Mouse (Mus musculus) CH12.LX (cell line): Measurements from ENCODE around the gene Thsd7b. TPM values are rescaled to one million over a fixed set of nuclear protein-coding genes. Genes with fewer than 3 reads are reported as not detected.

Source experiments
- DNase-seq: peaks from one replicate; pipeline ENCODE4 v3.0.0-alpha.2; 2013; ENCODE audit errors: extremely low read depth
- H3K27ac ChIP-seq: 2 replicates; pipeline ENCODE4 v1.5.1; 2012; ENCODE audit warnings: low read depth, mild to moderate bottlenecking, control low read depth, moderate library complexity; ENCODE audit not compliant: insufficient read depth
- H3K27me3 ChIP-seq: replicated peaks from 2 replicates; pipeline ENCODE3; 2012; ENCODE audit warnings: inconsistent platforms
- H3K36me3 ChIP-seq, 2 experiments: replicated peaks in 1 of 2; 2 replicates each; pipeline versions ENCODE3 to v1.6.1; 2012; ENCODE audit warnings: inconsistent platforms in 1 of 2, low read length in 1 of 2, mild to moderate bottlenecking in 1 of 2, mixed read lengths in 1 of 2, moderate library complexity in 1 of 2; ENCODE audit not compliant: control insufficient read depth in 1 of 2, insufficient read depth in 1 of 2
- H3K4me1 ChIP-seq, 2 experiments: 2 replicates each; pipeline ENCODE4 v1.6.1; 2012; ENCODE audit warnings: inconsistent platforms in 1 of 2, moderate library complexity in 1 of 2; ENCODE audit not compliant: insufficient read depth in 2 of 2, control insufficient read depth in 1 of 2
- H3K4me2 ChIP-seq: 2 replicates; pipeline ENCODE4 v1.6.1; 2012; ENCODE audit warnings: low read depth, mild to moderate bottlenecking, control low read depth; ENCODE audit not compliant: poor library complexity, insufficient read depth, severe bottlenecking
- H3K4me3 ChIP-seq, 3 experiments: fragments of 150-350 bp in 1 of 3; sonication (generic) in 1 of 3; replicated peaks in 1 of 3; 2 replicates each; pipeline versions ENCODE3 to v1.5.1; 2011 to 2012; ENCODE audit warnings: low read depth in 2 of 3, low read length in 2 of 3, mild to moderate bottlenecking in 2 of 3, moderate library complexity in 2 of 3, control low read depth in 1 of 3, improper control_type of control experiment in 1 of 3, inconsistent platforms in 1 of 3, mixed read lengths in 1 of 3; ENCODE audit not compliant: poor library complexity in 1 of 3
- H3K79me2 ChIP-seq: replicated peaks from 2 replicates; pipeline ENCODE4 v1.6.1; 2012; ENCODE audit warnings: mild to moderate bottlenecking, moderate library complexity; ENCODE audit not compliant: control insufficient read depth, poor library complexity, insufficient read depth, severe bottlenecking; ENCODE audit errors: extremely low read depth
- H3K9ac ChIP-seq: 2 replicates; pipeline ENCODE4 v1.6.1; 2012; ENCODE audit warnings: low read depth, mild to moderate bottlenecking, control low read depth, moderate library complexity; ENCODE audit not compliant: insufficient read depth
- H3K9me3 ChIP-seq: replicated peaks from 2 replicates; pipeline ENCODE3; 2012; ENCODE audit warnings: low read length, inconsistent platforms, mixed read lengths
- BHLHE40 ChIP-seq: IDR thresholded peaks from 2 replicates; pipeline ENCODE4 v1.6.1; 2011; ENCODE audit warnings: mild to moderate bottlenecking, low read depth, low read length, improper control_type of control experiment
- CTCF ChIP-seq, 2 experiments: IDR thresholded peaks in 1 of 2; conservative IDR thresholded peaks in 1 of 2; 2 replicates each; pipeline ENCODE4 v1.5.1; 2011 to 2012; ENCODE audit warnings: low read depth in 2 of 2, low read length in 2 of 2, improper control_type of control experiment in 1 of 2, inconsistent platforms in 1 of 2, mild to moderate bottlenecking in 1 of 2, moderate library complexity in 1 of 2
- E2F4 ChIP-seq: IDR thresholded peaks from 2 replicates; pipeline ENCODE4 v1.6.1; 2011; ENCODE audit warnings: low read depth, low read length, improper control_type of control experiment; ENCODE audit not compliant: insufficient replicate concordance
- ELF1 ChIP-seq: IDR thresholded peaks from 2 replicates; pipeline ENCODE4 v1.6.1; 2014; ENCODE audit warnings: low read depth, mild to moderate bottlenecking, inconsistent platforms, low read length, improper control_type of control experiment
- EP300 ChIP-seq: IDR thresholded peaks from 2 replicates; pipeline ENCODE4 v1.6.1; 2011; ENCODE audit warnings: low read length, improper control_type of control experiment
- ETS1 ChIP-seq: conservative IDR thresholded peaks from 2 replicates; pipeline ENCODE4 v1.6.1; 2012; ENCODE audit warnings: low read depth, mild to moderate bottlenecking, inconsistent platforms, low read length, improper control_type of control experiment, moderate library complexity
- IRF4 ChIP-seq: IDR thresholded peaks from 2 replicates; pipeline ENCODE4 v1.6.1; 2014; ENCODE audit warnings: low read depth, mild to moderate bottlenecking, inconsistent platforms, low read length, improper control_type of control experiment
- JUN ChIP-seq: IDR thresholded peaks from 2 replicates; pipeline ENCODE4 v1.6.1; 2011; ENCODE audit warnings: low read depth, mild to moderate bottlenecking, low read length, improper control_type of control experiment, moderate library complexity; ENCODE audit not compliant: insufficient read depth
- JUND ChIP-seq: conservative IDR thresholded peaks from 2 replicates; pipeline ENCODE4 v1.6.1; 2011; ENCODE audit warnings: low read depth, low read length, improper control_type of control experiment
- KAT2A ChIP-seq: IDR thresholded peaks from 2 replicates; pipeline ENCODE4 v1.6.1; 2012; ENCODE audit warnings: low read length, improper control_type of control experiment, inconsistent platforms; ENCODE audit not compliant: insufficient replicate concordance
- MAFK ChIP-seq: IDR thresholded peaks from 2 replicates; pipeline ENCODE4 v1.6.1; 2011; ENCODE audit warnings: low read length, improper control_type of control experiment; ENCODE audit not compliant: insufficient replicate concordance
- MAZ ChIP-seq: IDR thresholded peaks from 2 replicates; pipeline ENCODE4 v1.6.1; 2012; ENCODE audit warnings: low read depth, mild to moderate bottlenecking, inconsistent platforms, low read length, improper control_type of control experiment, moderate library complexity
- MXI1 ChIP-seq: IDR thresholded peaks from 2 replicates; pipeline ENCODE4 v1.6.1; 2011; ENCODE audit warnings: mild to moderate bottlenecking, low read depth, low read length, improper control_type of control experiment
- MYC ChIP-seq: IDR thresholded peaks from 2 replicates; pipeline ENCODE4 v1.6.1; 2011; ENCODE audit warnings: low read depth, mild to moderate bottlenecking, improper control_type of control experiment, low read length
- NELFE ChIP-seq: IDR thresholded peaks from 2 replicates; pipeline ENCODE4 v1.6.1; 2011; ENCODE audit warnings: low read depth, low read length, improper control_type of control experiment
- NRF1 ChIP-seq: IDR thresholded peaks from 2 replicates; pipeline ENCODE4 v1.6.1; 2014; ENCODE audit warnings: low read depth, mild to moderate bottlenecking, inconsistent platforms, low read length, improper control_type of control experiment, moderate library complexity
- PAX5 ChIP-seq: IDR thresholded peaks from 2 replicates; pipeline ENCODE4 v1.6.1; 2012; ENCODE audit warnings: low read length, inconsistent platforms, mixed read lengths
- POLR2AphosphoS2 ChIP-seq: IDR thresholded peaks from 2 replicates; pipeline ENCODE4 v1.6.1; 2011; ENCODE audit warnings: low read depth, low read length, improper control_type of control experiment
- RAD21 ChIP-seq: IDR thresholded peaks from 2 replicates; pipeline ENCODE4 v1.6.1; 2011; ENCODE audit warnings: low read depth, mild to moderate bottlenecking, low read length, improper control_type of control experiment, moderate library complexity
- RCOR1 ChIP-seq: conservative IDR thresholded peaks from 2 replicates; pipeline ENCODE4 v1.6.1; 2012; ENCODE audit warnings: low read depth, mild to moderate bottlenecking, inconsistent platforms, low read length, improper control_type of control experiment
- SMC3 ChIP-seq: IDR thresholded peaks from 2 replicates; pipeline ENCODE4 v1.6.1; 2011; ENCODE audit warnings: low read depth, low read length, improper control_type of control experiment
- TBP ChIP-seq: conservative IDR thresholded peaks from 2 replicates; pipeline ENCODE4 v1.6.1; 2011; ENCODE audit warnings: low read depth, low read length, improper control_type of control experiment
- TCF12 ChIP-seq: IDR thresholded peaks from 2 replicates; pipeline ENCODE4 v1.6.1; 2014; ENCODE audit warnings: low read depth, mild to moderate bottlenecking, inconsistent platforms, low read length, improper control_type of control experiment
- UBTF ChIP-seq: IDR thresholded peaks from 2 replicates; pipeline ENCODE4 v1.6.1; 2012; ENCODE audit warnings: low read depth, mild to moderate bottlenecking, inconsistent platforms, low read length, improper control_type of control experiment, moderate library complexity
- USF1 ChIP-seq: IDR thresholded peaks from 2 replicates; pipeline ENCODE4 v1.6.1; 2014; ENCODE audit warnings: low read depth, mild to moderate bottlenecking, inconsistent platforms, low read length, improper control_type of control experiment
- USF2 ChIP-seq: conservative IDR thresholded peaks from 2 replicates; pipeline ENCODE4 v1.6.1; 2011; ENCODE audit warnings: low read depth, low read length, improper control_type of control experiment
- ZC3H11A ChIP-seq: IDR thresholded peaks from 2 replicates; pipeline ENCODE4 v1.6.1; 2012; ENCODE audit warnings: low read depth, mild to moderate bottlenecking, inconsistent platforms, low read length, improper control_type of control experiment
- ZKSCAN1 ChIP-seq: IDR thresholded peaks from 2 replicates; pipeline ENCODE4 v1.6.1; 2012; ENCODE audit warnings: low read depth, inconsistent platforms, low read length, improper control_type of control experiment, borderline replicate concordance
- ZMIZ1 ChIP-seq: IDR thresholded peaks from 2 replicates; pipeline ENCODE4 v1.6.1; 2012; ENCODE audit warnings: low read depth, mild to moderate bottlenecking, inconsistent platforms, low read length, improper control_type of control experiment
- ZNF384 ChIP-seq: IDR thresholded peaks from 2 replicates; pipeline ENCODE4 v1.6.1; 2012; ENCODE audit warnings: low read depth, low read length, improper control_type of control experiment, inconsistent platforms
- dilution Hi-C: fragments of 300-500 bp; cut with MboI; formaldehyde crosslinking; loops from 2 replicates; pipeline ENCODE4 v1.14.3; 2020; ENCODE audit warnings: low sequenced_read_pairs; ENCODE audit not compliant: extremely low pct_unique_long_range_greater_than_20kb, extremely low pct_ligation_motif_present
- in situ Hi-C: fragments of 300-500 bp; cut with MboI; formaldehyde crosslinking; loops from 3 replicates; pipeline ENCODE4 v1.14.3; 2019; ENCODE audit warnings: low sequenced_read_pairs, low pct_ligation_motif_present, low pct_unique_long_range_greater_than_20kb, mixed read lengths
- polyA plus RNA-seq: library from polyadenylated mRNA; unstranded; fragments of >175 nt; gene quantifications from 2 replicates; pipeline ENCODE4 v1.2.1, GENCODE M21; 2012; ENCODE audit warnings: low read depth; ENCODE audit not compliant: insufficient read length
- total RNA-seq, 2 experiments: library from RNA; depleted of rRNA; stranded (reverse); fragments of 300-350 nt in 1 of 2; fragments of >200 nt in 1 of 2; gene quantifications; 2 replicates each; pipeline ENCODE4 v1.2.3; 2012 to 2014

Gene Thsd7b
- total and polyA plus RNA-seq, 3 experiments = not detected

DNA sequence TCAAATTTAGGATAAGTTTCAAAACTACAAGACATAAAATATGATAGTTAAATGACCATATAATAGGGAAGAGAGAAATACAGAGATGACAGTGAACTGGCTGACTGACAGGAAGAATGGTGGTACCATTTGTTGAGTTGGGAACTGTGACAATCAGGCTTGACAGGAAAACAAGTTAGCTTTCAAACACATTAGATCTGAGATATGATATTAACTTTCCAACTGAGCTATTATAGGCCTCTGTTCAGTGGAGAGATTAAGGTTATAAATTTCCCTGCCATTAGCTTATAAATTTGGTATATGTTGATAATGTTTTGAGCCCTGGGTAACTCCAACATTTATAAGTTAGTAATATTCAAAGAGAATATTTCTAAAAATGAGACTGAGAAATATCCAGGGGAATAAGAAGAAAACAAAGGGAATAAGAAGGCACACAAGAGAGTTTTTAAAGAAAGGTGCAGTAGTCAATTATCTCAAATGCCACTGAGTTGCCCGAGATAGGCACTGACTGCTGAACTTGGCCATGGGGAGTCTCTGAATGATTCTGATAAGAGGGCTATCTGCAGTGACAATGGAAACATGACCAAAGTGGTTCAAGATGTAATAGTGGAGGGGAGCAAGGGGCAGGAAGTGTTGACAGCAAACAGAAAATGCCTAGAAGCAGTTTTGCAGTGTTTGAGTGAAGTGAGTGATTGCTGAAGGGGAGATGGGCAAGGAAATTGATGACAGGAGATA lies 839.6 kb downstream of the Thsd7b start:
- no peak overlapping the region for H3K9ac ChIP-seq
- H3K27me3 ChIP-seq = no peaks in the 10 kb centered on the region
- no peak for DNase-seq
- in situ Hi-C loops = no loop called here
- TF ChIP-seq E2F4 = no peak
- no peak for TF ChIP-seq IRF4
- TF ChIP-seq ZKSCAN1 = no peak
- no peak for TF ChIP-seq ZNF384
- no peak for TF ChIP-seq USF2
- no peak for TF ChIP-seq POLR2AphosphoS2
- TF ChIP-seq ZC3H11A = no peak
- no peak for TF ChIP-seq MAZ
- TF ChIP-seq MAFK = no peak
- TF ChIP-seq ELF1 = no peak
- TF ChIP-seq JUN = no peak
- no peak for TF ChIP-seq PAX5
- TF ChIP-seq KAT2A = no peak
- no peak for TF ChIP-seq MXI1
- TF ChIP-seq TCF12 = no peak
- no peak for TF ChIP-seq NELFE
- TF ChIP-seq ETS1 = no peak
- TF ChIP-seq SMC3 = no peak
- TF ChIP-seq UBTF = no peak
- no peaks in the 10 kb centered on the region for H3K36me3 ChIP-seq
- H3K9me3 ChIP-seq = no peaks in the 10 kb centered on the region
- dilution Hi-C loops = no loop called here
- no peak overlapping the region for H3K4me2 ChIP-seq
- H3K4me1 ChIP-seq = no peaks in the 10 kb centered on the region
- no peak overlapping the region for H3K27ac ChIP-seq
- no peaks in the 10 kb centered on the region for H3K79me2 ChIP-seq
- H3K4me3 ChIP-seq = no peak overlapping the region

DNA sequence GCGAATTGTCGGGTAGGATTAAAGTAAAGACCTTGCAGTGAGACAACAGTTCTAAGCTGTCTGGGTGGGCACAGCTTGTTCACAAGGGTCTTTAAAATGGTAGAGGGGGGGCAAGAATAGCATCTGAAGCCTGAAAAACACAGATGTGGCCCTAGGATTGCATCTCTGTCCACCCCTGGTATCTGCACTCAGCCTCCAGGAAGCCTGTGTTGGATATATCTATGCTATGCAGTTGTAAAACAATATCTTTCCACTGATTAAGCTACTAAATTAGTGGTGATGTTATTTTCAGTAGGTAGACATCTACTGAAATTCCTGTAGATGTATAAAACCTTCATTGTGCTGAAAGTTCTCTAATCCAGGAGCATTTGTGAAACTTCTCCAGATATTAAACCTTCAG lies 840.4 kb downstream of the Thsd7b start:
- in situ Hi-C loops = no loop called here
- H3K79me2 ChIP-seq = no peaks in the 10 kb centered on the region
- no peak overlapping the region for H3K27ac ChIP-seq
- no peak overlapping the region for H3K9ac ChIP-seq
- no peak for TF ChIP-seq NELFE
- TF ChIP-seq CTCF (conservative IDR thresholded peaks at IDR 0.05 in 1 of 2, IDR thresholded peaks at IDR 0.05 in 1 of 2; ENCODE audit: low read depth in 2 of 2, low read length in 2 of 2) = no peak
- no peak for TF ChIP-seq MYC
- TF ChIP-seq MAZ = no peak
- TF ChIP-seq ZMIZ1 = no peak
- no peak for TF ChIP-seq ZC3H11A
- TF ChIP-seq PAX5 = no peak
- no peak for TF ChIP-seq BHLHE40
- TF ChIP-seq ZNF384 = no peak
- no peak for TF ChIP-seq NRF1
- no peak for TF ChIP-seq E2F4
- no peak for TF ChIP-seq TBP
- no peak for TF ChIP-seq JUND
- TF ChIP-seq TCF12 = no peak
- no peak for TF ChIP-seq MAFK
- no peak for TF ChIP-seq RAD21
- no peak for TF ChIP-seq RCOR1
- no peak for TF ChIP-seq MXI1
- TF ChIP-seq USF1 = no peak
- TF ChIP-seq EP300 = no peak
- TF ChIP-seq, all 38 proteins: peak for 0
- no peak for DNase-seq
- no peaks in the 10 kb centered on the region for H3K4me1 ChIP-seq
- dilution Hi-C loops = no loop called here
- H3K27me3 ChIP-seq = no peaks in the 10 kb centered on the region
- H3K4me2 ChIP-seq = no peak overlapping the region
- no peaks in the 10 kb centered on the region for H3K9me3 ChIP-seq
- no peaks in the 10 kb centered on the region for H3K36me3 ChIP-seq
- H3K4me3 ChIP-seq = no peak overlapping the region
